Mouse (Mus musculus) frontal cortex, adult (tissue): ENCODE results near the gene Nsd1.
A peak's percentile ranks its signal among the peaks of the same experiment; 100 is the strongest.
"Not testable (repeated sequence)": the region's sequence is repeated elsewhere in the genome, so short reads cannot be mapped to it uniquely, and the experiment has no call there.

Experiments
- ATAC-seq: cut with Nextera tagmentation; 2 replicates; pipeline ENCODE4 v1.9.2; 2017; ENCODE audit warnings: mild to moderate bottlenecking, moderate library complexity, mixed read lengths; ENCODE audit not compliant: low TSS enrichment

Gene Nsd1

GRCm38 (mm10) chr13:55209649-55210192, at the start of gene Nsd1:
Nsd1 (plus strand) TSS chr13:55209782.
- ATAC-seq = no peak

- ATAC-seq = no peak
These were observed 47.2 kb upstream of the Nsd1 start for GRCm38 (mm10) chr13:55162365-55162764.

- no peak for ATAC-seq
These were observed 46.0 kb upstream of the Nsd1 start for GRCm38 (mm10) chr13:55163553-55163952.

- no peak for ATAC-seq
These were observed 43.7 kb upstream of the Nsd1 start for GRCm38 (mm10) chr13:55165831-55166339.

- no peak for ATAC-seq
These were observed 42.5 kb upstream of the Nsd1 start for GRCm38 (mm10) chr13:55166806-55167725.

GRCm38 (mm10) chr13:55167798-55168197, 41.8 kb upstream of the Nsd1 start:
- ATAC-seq = no peak

GRCm38 (mm10) chr13:55168255-55168654, 41.3 kb upstream of the Nsd1 start:
- ATAC-seq = no peak

- peak; percentile 70; the same call in 1 of the 2 replicates for ATAC-seq
These were observed 40.6 kb upstream of the Nsd1 start for GRCm38 (mm10) chr13:55168958-55169369.

GRCm38 (mm10) chr13:55171517-55172335, 37.9 kb upstream of the Nsd1 start:
- ATAC-seq = peak; percentile 58

- ATAC-seq = no peak
These were observed 37.2 kb upstream of the Nsd1 start for GRCm38 (mm10) chr13:55172336-55172770.

- no peak for ATAC-seq
These were observed 35.2 kb upstream of the Nsd1 start for GRCm38 (mm10) chr13:55174347-55174746.

- ATAC-seq = no peak
These were observed 33.3 kb upstream of the Nsd1 start for GRCm38 (mm10) chr13:55176265-55176664.

- no peak for ATAC-seq
These were observed 31.6 kb upstream of the Nsd1 start for GRCm38 (mm10) chr13:55177903-55178496.

GRCm38 (mm10) chr13:55178556-55178955, 31.0 kb upstream of the Nsd1 start:
- ATAC-seq = peak; percentile 51; the same call in 1 of the 2 replicates

- no peak for ATAC-seq
These were observed 30.0 kb upstream of the Nsd1 start for GRCm38 (mm10) chr13:55179591-55179990.

GRCm38 (mm10) chr13:55181786-55182172, 27.8 kb upstream of the Nsd1 start:
- no peak for ATAC-seq

GRCm38 (mm10) chr13:55182173-55182894, 27.2 kb upstream of the Nsd1 start:
- peak; percentile 97 for ATAC-seq

GRCm38 (mm10) chr13:55183382-55183781, 26.2 kb upstream of the Nsd1 start:
- no peak for ATAC-seq

- ATAC-seq = not testable (repeated sequence)
These were observed 22.5 kb upstream of the Nsd1 start for GRCm38 (mm10) chr13:55187062-55187461.

GRCm38 (mm10) chr13:55189531-55190107, 20.0 kb upstream of the Nsd1 start:
- no peak; the same call in 1 of the 2 replicates for ATAC-seq
